Mouse (Mus musculus): Measurements from ENCODE around the gene Fbxw21. TPM values are rescaled to one million over a fixed set of nuclear protein-coding genes. Genes with fewer than 3 reads are reported as not detected.

Gene Fbxw21
- polyA plus RNA-seq, 1 experiment from 2014 or later = not detected

GRCm38 (mm10) chr9:109098366-109098765 lies 63.5 kb downstream of the Fbxw21 start:
- Histone ChIP-seq H3K4me3 (ENCODE audit: low read depth, low read length) (no peak overlapping the region; the same call in none of the 2 replicates), H3K27me3 (ENCODE audit: control insufficient read depth, insufficient read depth, low read length) (no peaks in the 10 kb centered on the region), H3K27ac (ENCODE audit: low read depth, low read length) (no peak overlapping the region), H3K4me1 (replicated peaks; ENCODE audit: control insufficient read depth, insufficient read depth, low read length) (peaks cover 20% of the 10 kb centered on the region), H3K9ac (ENCODE audit: low read depth, low read length) (no peak overlapping the region; the same call in 1 of the 2 replicates), H3K36me3 (ENCODE audit: control insufficient read depth, insufficient read depth, low read length) (peaks cover 2% of the 10 kb centered on the region; the same call in 1 of the 2 replicates), H3K9me3 (ENCODE audit: control insufficient read depth, low read length) (no peaks in the 10 kb centered on the region), H3K4me2 (replicated peaks; ENCODE audit: low read depth, low read length) (peak overlapping the region; percentile 96)
- DNase-seq (ENCODE audit: low spot score) (no peak), ATAC-seq (ENCODE audit: low FRiP score) (no peak)
- 92% methylated on average over 8 of the region's 8 CpGs for WGBS

- Histone ChIP-seq H3K4me2 (replicated peaks; ENCODE audit: low read depth, low read length) (peak overlapping the region; percentile 96), H3K4me1 (replicated peaks; ENCODE audit: control insufficient read depth, insufficient read depth, low read length) (peaks cover 20% of the 10 kb centered on the region), H3K4me3 (ENCODE audit: low read depth, low read length) (peak overlapping the region; percentile 64), H3K9me3 (ENCODE audit: control insufficient read depth, low read length) (no peaks in the 10 kb centered on the region), H3K9ac (ENCODE audit: low read depth, low read length) (peak overlapping the region; percentile 52; the same call in 1 of the 2 replicates), H3K27ac (ENCODE audit: low read depth, low read length) (peak overlapping the region; percentile 100; the same call in 1 of the 2 replicates), H3K27me3 (ENCODE audit: control insufficient read depth, insufficient read depth, low read length) (no peaks in the 10 kb centered on the region), H3K36me3 (ENCODE audit: control insufficient read depth, insufficient read depth, low read length) (peaks cover 2% of the 10 kb centered on the region; the same call in 1 of the 2 replicates)
- no peak for ATAC-seq (ENCODE audit: low FRiP score)
- 69% methylated on average over 5 of the region's 5 CpGs for WGBS
- DNase-seq (ENCODE audit: low spot score) = no peak
Observed at GRCm38 (mm10) chr9:109097831-109098230, 64.0 kb downstream of the Fbxw21 start.

DNA sequence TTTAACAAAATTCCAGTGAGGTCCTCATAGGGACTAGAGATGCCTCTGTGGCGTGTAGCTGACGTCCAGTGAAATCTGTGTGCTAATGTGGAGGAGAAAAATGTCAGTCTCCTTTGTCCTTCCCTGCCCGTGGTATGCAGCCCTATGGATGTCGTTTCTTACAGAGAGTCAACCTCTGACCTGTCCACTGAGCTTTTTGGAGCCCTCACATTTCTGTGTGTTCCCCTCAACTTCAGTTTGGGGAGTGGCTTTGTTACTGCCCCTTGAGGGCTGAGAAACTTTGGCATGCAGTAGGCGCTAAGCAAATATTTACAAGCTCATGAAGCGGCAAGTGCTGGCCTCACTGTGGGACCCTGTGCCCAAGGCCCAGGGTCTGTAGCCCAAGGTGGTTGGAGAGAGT lies 64.5 kb downstream of the Fbxw21 start:
- H3K4me2 ChIP-seq (replicated peaks; ENCODE audit: low read depth, low read length) = peak overlapping the region; percentile 96
- H3K27ac ChIP-seq (ENCODE audit: low read depth, low read length) = peak overlapping the region; percentile 100
- peak overlapping the region; percentile 64 for H3K4me3 ChIP-seq (ENCODE audit: low read depth, low read length)
- peaks cover 2% of the 10 kb centered on the region; the same call in 1 of the 2 replicates for H3K36me3 ChIP-seq (ENCODE audit: control insufficient read depth, insufficient read depth, low read length)
- H3K9me3 ChIP-seq (ENCODE audit: control insufficient read depth, low read length) = no peaks in the 10 kb centered on the region
- ATAC-seq (ENCODE audit: low FRiP score) (no peak), DNase-seq (ENCODE audit: low spot score) (no peak)
- H3K9ac ChIP-seq (ENCODE audit: low read depth, low read length) = peak overlapping the region; percentile 98
- H3K4me1 ChIP-seq (replicated peaks; ENCODE audit: control insufficient read depth, insufficient read depth, low read length) = peaks cover 20% of the 10 kb centered on the region
- no peaks in the 10 kb centered on the region for H3K27me3 ChIP-seq (ENCODE audit: control insufficient read depth, insufficient read depth, low read length)
- 13% methylated on average over 6 of the region's 6 CpGs for WGBS

DNA sequence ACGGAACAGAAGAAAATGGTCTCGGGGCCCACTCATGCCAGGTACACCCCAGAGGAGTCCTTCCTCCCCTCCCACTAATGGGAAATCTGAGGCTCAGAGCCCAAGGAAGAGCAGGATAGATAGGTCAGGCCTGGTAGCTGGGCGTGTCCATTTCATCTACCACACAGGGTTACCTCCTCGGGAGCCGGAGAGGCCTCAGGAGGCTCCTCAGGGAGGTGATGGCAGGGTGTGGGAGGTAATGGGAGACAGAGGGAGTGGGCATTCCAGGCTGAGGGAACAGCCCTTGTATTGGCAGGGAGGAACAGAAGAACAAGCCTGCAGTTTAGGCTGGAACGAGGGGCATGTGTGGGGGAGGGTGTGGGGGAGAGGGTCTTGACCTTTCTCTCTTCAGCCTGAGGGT lies 65.0 kb downstream of the Fbxw21 start:
- Histone ChIP-seq H3K27me3 (ENCODE audit: control insufficient read depth, insufficient read depth, low read length) (no peaks in the 10 kb centered on the region), H3K4me3 (ENCODE audit: low read depth, low read length) (peak overlapping the region; percentile 64), H3K4me2 (replicated peaks; ENCODE audit: low read depth, low read length) (peak overlapping the region; percentile 96), H3K36me3 (ENCODE audit: control insufficient read depth, insufficient read depth, low read length) (peaks cover 2% of the 10 kb centered on the region; the same call in 1 of the 2 replicates), H3K9ac (ENCODE audit: low read depth, low read length) (peak overlapping the region; percentile 98), H3K9me3 (ENCODE audit: control insufficient read depth, low read length) (no peaks in the 10 kb centered on the region), H3K27ac (ENCODE audit: low read depth, low read length) (peak overlapping the region; percentile 100), H3K4me1 (replicated peaks; ENCODE audit: control insufficient read depth, insufficient read depth, low read length) (peaks cover 20% of the 10 kb centered on the region)
- no peak for ATAC-seq (ENCODE audit: low FRiP score)
- DNase-seq (ENCODE audit: low spot score) = no peak
- WGBS = 26% methylated on average over 6 of the region's 6 CpGs

GRCm38 (mm10) chr9:109096251-109096661 lies 65.6 kb downstream of the Fbxw21 start:
- Histone ChIP-seq H3K9ac (ENCODE audit: low read depth, low read length) (peak overlapping the region; percentile 98), H3K9me3 (ENCODE audit: control insufficient read depth, low read length) (no peaks in the 10 kb centered on the region), H3K4me3 (ENCODE audit: low read depth, low read length) (peak overlapping the region; percentile 64), H3K4me2 (replicated peaks; ENCODE audit: low read depth, low read length) (peak overlapping the region; percentile 96), H3K27me3 (ENCODE audit: control insufficient read depth, insufficient read depth, low read length) (no peaks in the 10 kb centered on the region), H3K4me1 (replicated peaks; ENCODE audit: control insufficient read depth, insufficient read depth, low read length) (peaks cover 20% of the 10 kb centered on the region), H3K36me3 (ENCODE audit: control insufficient read depth, insufficient read depth, low read length) (peaks cover 2% of the 10 kb centered on the region; the same call in 1 of the 2 replicates), H3K27ac (ENCODE audit: low read depth, low read length) (peak overlapping the region; percentile 100)
- WGBS = 21% methylated on average over 9 of the region's 9 CpGs
- DNase-seq (ENCODE audit: low spot score) (no peak), ATAC-seq (ENCODE audit: low FRiP score) (no peak)

DNA sequence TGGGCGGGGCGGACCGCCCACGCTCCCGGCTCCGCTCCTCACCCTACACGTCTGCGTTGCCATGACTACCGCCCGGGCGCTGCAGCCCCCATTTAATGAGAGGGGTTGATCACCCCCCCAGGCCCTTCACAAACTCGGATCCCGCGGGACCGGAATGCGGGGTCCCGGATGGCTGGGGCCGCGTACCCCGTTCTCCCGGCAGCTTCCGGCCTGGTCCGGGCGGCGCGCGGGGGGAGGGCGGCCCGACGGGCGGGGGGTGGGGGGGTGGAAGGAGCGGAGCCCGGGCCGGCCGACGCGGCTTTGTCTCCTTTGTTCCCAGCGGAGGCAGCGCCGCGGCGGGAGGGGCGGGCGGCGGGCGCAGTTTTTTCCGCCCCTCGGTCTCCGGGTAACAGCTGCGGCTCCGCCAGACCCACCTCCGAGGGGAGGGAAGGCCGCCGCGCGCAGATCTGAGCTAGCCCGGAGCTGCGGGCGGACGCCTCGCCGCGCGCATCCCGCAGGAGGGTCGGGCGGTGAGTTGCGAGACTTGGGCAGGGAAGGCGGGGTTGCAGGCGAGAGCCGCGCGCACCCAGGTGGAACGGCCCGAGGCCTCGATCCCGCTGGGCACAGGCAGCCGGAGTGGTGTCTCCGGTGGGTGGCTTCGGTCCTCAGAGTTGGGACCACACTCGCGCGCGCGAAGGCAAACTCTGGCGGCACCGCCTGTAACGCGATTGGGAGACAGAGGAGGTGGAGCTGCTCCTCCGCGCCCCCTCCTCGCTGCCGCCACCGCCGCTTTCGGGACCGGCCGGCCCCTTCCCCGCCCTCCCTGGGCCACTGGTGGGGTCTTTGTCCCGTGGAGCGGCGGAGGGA lies 66.5 kb downstream of the Fbxw21 start, which contains the start of gene Plxnb1:
Plxnb1 (plus strand) TSS at position 253 of the 846 bp plus-strand sequence.
- no peaks in the 10 kb centered on the region for H3K9me3 ChIP-seq (ENCODE audit: control insufficient read depth, low read length)
- no peaks in the 10 kb centered on the region for H3K27me3 ChIP-seq (ENCODE audit: control insufficient read depth, insufficient read depth, low read length)
- no peaks in the 10 kb centered on the region; the same call in 1 of the 2 replicates for H3K36me3 ChIP-seq (ENCODE audit: control insufficient read depth, insufficient read depth, low read length)
- under 1% methylated on average over 76 of the region's 102 CpGs for WGBS
- H3K4me3 ChIP-seq (ENCODE audit: low read depth, low read length) = peak within 1 kb of the TSS; percentile 64
- DNase-seq (ENCODE audit: low spot score) (peak; percentile 88), ATAC-seq (ENCODE audit: low FRiP score) (peak; percentile 78)
- H3K27ac ChIP-seq (ENCODE audit: low read depth, low read length) = peak within 1 kb of the TSS; percentile 100
- peak within 1 kb of the TSS; percentile 96 for H3K4me2 ChIP-seq (replicated peaks; ENCODE audit: low read depth, low read length)
- H3K9ac ChIP-seq (ENCODE audit: low read depth, low read length) = peak within 1 kb of the TSS; percentile 98
- H3K4me1 ChIP-seq (replicated peaks; ENCODE audit: control insufficient read depth, insufficient read depth, low read length) = peaks cover 20% of the 10 kb centered on the region

DNA sequence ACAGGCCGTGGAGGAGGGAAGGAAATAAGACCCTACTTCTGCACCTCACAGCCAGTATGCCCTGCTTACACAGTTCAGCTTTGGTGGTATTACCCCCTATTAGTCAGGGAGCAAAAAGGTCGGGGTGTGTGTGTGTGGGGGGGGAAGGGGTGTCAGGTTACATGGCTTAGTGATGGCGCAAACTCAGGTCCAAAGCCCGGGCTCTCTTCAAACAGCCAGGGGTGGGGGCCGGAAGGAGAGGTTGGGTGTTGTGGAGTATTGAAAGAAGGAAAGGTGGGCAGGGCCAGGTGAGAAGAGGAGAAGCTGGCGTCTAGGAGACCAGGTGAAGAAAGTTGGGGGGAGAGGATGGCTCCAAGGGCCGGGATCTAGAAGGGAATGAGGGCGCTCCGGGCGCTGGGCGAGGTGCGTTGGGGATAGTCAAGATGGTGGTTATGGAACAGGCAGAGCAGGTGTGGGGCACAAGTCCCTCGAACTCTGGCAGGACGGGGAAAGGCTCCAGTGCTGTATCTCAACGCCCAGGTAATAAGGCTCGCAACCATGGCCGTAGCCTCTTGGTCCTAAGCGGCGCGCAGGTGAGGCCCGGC lies 67.2 kb downstream of the Fbxw21 start:
- H3K9ac ChIP-seq (ENCODE audit: low read depth, low read length) = peak overlapping the region; percentile 98
- ATAC-seq (ENCODE audit: low FRiP score) (peak; percentile 8; the same call in 1 of the 2 replicates), DNase-seq (ENCODE audit: low spot score) (peak; percentile 55)
- H3K36me3 ChIP-seq (ENCODE audit: control insufficient read depth, insufficient read depth, low read length) = no peaks in the 10 kb centered on the region
- 1% methylated on average over 21 of the region's 21 CpGs for WGBS
- peak overlapping the region; percentile 96 for H3K4me2 ChIP-seq (replicated peaks; ENCODE audit: low read depth, low read length)
- no peaks in the 10 kb centered on the region for H3K27me3 ChIP-seq (ENCODE audit: control insufficient read depth, insufficient read depth, low read length)
- H3K4me3 ChIP-seq (ENCODE audit: low read depth, low read length) = peak overlapping the region; percentile 64
- peaks cover 20% of the 10 kb centered on the region for H3K4me1 ChIP-seq (replicated peaks; ENCODE audit: control insufficient read depth, insufficient read depth, low read length)
- peak overlapping the region; percentile 100 for H3K27ac ChIP-seq (ENCODE audit: low read depth, low read length)
- H3K9me3 ChIP-seq (ENCODE audit: control insufficient read depth, low read length) = no peaks in the 10 kb centered on the region

DNA sequence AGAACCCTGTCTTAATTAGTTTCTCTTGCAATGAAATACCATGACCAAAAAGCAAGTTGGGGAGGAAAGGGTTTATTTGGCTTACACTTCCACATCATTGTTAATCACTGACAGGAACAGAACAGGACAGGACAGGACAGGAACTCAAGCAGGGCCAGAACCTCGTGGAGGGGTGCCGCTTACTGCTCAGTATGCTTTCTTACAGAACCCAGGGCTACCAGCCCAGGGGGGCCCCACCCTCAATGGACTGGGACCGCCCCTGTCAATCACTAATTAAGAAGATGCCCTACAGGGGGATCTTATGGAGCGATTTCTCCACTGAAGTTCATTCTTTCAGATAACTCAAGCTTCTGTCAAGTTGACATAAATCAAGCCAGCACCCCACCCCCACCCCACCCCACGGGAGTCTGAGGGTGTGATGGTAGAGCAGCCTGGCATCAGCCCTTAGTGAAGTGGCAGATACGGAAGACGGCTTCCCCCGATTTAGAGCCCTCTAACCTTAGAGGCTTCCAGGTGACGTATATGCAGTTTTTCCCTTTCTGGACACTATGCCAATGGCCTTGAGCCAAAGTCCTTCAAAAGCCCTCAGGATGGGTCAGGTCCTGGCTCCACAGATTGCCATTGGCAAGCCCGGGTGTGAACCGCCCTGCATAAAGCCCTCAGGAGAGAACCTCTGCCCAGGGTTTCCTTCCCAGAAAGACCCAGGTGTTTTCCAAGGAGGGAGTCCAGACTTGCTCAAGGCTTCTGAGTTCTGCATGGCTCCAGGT lies 67.9 kb downstream of the Fbxw21 start:
- 22% methylated on average over 11 of the region's 11 CpGs for WGBS
- no peak for ATAC-seq (ENCODE audit: low FRiP score)
- H3K27ac ChIP-seq (ENCODE audit: low read depth, low read length) = peak overlapping the region; percentile 100
- peaks cover 20% of the 10 kb centered on the region for H3K4me1 ChIP-seq (replicated peaks; ENCODE audit: control insufficient read depth, insufficient read depth, low read length)
- H3K9ac ChIP-seq (ENCODE audit: low read depth, low read length) = peak overlapping the region; percentile 98
- peak overlapping the region; percentile 64; the same call in 1 of the 2 replicates for H3K4me3 ChIP-seq (ENCODE audit: low read depth, low read length)
- DNase-seq (ENCODE audit: low spot score) = no peak
- no peaks in the 10 kb centered on the region for H3K27me3 ChIP-seq (ENCODE audit: control insufficient read depth, insufficient read depth, low read length)
- peak overlapping the region; percentile 96 for H3K4me2 ChIP-seq (replicated peaks; ENCODE audit: low read depth, low read length)
- H3K9me3 ChIP-seq (ENCODE audit: control insufficient read depth, low read length) = no peaks in the 10 kb centered on the region
- H3K36me3 ChIP-seq (ENCODE audit: control insufficient read depth, insufficient read depth, low read length) = no peaks in the 10 kb centered on the region

Measured in hindbrain, embryonic 11.5 days (tissue).